Mouse (Mus musculus): ENCODE measurements around the gene Mbnl3.

Gene Mbnl3

DNA sequence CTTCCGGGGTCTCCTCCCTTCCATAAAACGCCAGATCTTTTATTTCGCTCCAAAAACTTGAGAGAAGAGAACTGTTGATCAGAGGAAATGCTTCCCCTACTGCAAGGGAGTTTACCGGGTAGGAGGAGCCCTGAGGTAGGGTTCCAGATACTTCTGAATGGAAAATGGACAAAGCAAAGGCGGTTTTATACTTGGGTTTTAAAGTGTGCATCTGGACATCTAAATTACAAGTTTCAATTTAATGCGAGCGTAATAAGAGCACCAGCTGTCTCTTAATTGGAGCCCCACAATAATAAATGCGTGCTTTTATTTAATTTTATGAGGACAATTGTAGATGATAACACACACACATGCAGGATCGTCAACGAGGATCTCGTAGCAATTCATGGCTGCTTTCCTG lies at the start of gene Mbnl3:
Mbnl3 (minus strand) TSS at position 101 of the 400 bp plus-strand sequence.
- no peak for DNase-seq (ENCODE audit: low read depth, low spot score)

DNA sequence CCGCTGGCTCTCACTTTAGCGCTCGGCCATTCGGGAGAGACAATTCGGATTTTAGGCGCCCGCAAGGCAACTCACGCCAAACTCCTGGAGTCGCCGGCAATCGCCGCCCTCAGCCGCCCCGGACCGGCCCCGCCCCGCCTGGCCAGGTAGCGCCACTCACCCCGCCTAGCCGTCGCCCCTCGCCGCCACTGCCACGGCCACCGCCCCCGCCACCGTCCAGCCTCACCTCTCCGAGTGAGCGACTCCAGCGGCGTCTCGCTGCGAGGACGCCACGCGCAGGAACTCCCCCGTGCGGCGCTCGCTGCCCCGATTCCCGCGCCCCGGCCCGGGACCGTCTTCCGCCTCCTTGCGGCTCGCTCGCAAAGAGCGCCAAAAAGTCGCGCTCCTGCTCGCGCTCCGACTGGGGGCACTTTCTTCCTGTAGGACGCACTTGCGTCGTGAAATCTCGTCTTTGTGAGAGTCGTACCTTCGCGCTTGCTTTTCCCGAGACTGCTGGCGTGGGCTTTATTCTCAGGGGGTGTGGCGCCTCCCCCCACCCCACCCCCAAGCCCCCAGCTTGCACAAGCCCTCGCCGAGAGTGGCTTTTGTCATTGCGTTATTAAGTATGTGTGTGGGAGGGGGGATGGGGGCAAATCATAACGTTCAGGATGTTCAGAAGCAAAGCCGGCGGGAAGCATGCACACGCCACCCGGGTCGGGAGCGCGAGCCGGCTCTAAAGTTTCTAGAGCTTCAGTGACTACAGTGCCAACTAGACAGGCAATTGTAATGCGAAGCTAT lies 596 bp downstream of the Mbnl3 start:
- DNase-seq (ENCODE audit: low read depth, low spot score), result peak; percentile 70

DNA sequence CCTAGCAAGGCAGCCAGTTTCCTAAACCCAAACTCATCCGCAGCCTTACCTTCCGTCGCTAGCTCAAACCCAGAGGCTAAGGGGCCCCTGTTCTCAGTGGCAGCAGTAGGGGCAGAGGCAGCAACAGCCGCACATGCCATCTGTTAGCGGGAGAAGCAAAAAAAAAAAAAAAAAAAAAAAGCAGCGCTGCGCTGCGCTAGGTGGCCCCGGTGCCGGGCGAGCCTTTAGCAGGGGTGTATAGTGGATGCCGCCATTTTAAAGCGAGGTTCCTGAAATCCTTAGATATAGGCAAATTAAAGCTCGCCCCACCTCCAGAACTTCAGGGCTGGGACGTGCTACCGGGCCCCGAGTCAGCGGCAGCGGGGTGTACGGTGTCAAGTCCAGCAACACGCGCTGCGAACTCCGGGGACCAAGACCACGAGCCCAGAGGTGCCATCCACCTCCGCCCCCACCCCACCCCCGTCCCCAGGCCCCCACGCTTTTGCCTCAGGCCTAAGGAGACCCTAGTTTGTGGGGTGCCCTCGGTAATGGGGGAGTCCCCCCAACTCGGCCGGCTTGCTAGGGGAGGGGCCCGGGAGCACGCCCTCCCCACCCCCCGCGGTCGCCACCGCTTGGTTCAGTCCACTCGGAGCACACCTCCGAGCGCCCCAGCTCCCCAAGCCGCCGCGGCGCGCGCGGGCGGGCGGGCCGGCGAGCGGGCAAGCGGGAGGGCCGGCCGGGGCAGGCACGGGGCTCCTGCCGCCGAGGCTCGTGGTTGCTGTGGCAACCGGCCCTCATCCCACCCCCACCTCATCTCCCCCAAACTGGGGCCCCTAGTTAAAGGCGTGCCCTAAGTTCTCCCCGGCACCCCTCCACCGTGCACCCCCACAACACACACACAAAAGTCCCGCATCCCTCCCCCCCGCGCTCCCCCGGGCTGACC lies 1.4 kb downstream of the Mbnl3 start:
- DNase-seq (ENCODE audit: low read depth, low spot score), result peak; percentile 50

DNA sequence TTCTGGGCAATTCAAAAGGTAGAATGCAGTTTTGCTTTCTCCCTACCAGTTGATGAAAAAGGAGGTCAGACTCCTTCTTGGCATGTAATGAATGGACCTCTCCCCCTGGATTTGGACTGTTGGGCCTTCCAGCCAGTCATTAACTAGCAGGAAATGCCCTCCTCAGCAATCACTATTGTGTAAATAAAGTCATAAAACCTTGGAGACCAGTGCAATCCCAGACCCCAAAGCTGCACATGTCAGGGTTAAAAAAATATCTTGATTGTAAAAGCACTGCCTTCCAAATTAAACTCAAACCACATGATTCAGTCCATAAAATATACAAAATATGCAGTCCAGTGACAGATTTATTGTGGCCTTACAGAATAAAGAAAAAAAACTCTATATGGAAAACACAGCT lies 9.3 kb downstream of the Mbnl3 start:
- peak; percentile 47 for DNase-seq (ENCODE audit: low read depth, low spot score)

DNA sequence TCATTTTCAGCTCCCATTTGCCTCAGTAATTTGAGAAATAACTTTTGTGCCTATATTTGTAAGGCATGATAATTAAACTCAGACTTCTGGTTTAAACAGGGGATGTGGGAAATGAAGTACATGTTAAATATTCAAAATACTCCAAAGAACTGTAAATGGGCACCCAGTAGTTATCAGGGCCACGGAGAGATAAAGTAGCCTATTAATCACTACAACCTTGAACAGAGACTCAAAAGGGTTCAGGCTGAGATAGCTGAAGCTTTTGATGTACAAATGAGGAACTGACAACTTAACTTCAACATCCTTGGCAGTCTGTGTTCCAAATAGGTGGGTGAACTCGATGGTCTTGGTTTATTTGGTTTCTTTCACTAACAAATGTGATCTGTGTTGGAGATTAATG lies 34.4 kb downstream of the Mbnl3 start:
- DNase-seq (ENCODE audit: low read depth, low spot score), result no peak

DNA sequence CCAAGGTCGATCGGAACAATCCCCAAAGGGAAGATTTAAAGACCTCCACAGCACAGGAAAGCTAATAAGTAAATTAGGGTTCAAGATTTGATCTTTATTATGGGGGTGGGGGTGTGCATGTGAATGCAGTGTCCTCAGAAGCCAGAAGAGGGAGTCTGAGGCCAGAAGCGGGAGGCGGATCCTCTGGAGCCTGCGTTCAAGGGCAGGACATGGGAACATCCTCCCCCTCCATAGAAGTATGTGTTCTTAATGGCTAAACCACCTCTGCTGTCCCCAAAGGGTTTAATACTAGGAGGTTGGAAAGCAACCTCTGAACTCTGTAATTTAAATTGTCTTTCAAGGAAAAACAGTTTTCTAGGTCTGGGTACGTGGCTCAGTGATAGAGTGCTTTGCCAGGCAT lies 34.9 kb downstream of the Mbnl3 start:
- no peak for DNase-seq (ENCODE audit: low read depth, low spot score)

DNA sequence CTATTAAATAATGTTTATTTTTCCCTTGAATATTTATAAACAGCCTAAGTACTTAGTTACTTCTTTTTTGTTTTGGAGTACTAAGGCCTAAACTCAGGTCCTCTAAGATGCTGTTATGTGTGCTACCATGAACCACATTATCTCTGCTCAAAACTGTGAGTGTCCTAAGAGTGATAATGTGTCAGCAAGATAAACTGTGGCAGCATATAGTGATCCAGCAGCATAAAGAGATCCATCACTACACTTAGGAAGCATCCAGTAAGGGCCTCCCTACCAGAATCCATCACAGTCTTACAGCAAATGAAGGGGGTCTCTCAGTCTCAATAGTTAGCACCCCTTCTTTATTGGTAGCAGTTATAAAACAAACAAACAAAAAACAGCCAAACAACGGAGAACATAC lies 35.9 kb downstream of the Mbnl3 start:
- DNase-seq (ENCODE audit: low read depth, low spot score), result no peak

DNA sequence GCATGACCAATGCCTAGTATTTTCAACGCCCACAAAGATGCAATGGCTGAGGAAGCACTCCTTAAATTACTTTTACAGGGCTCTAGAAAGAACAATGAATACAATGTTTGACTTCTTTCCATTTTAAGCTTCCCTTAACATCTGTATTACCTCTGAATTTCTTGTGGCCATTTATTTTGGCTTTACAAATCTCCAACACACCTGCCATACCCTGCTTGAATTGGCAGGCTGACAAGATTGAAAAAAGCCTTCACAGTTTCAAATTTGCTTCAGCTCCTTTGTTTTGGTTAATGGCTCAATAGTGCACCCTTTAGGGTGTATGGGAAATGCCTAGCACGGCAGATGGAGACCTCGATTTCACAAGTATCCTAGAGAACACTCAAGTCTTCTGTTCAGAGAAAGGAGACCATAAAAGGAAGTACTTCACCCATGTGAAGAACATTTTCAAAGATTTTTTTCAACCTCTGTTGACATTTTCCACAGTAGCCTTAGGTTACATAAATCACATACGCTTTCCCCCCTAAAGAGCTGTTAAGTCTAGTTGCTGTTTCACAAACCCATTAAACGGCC lies 36.8 kb downstream of the Mbnl3 start:
- DNase-seq (ENCODE audit: low read depth, low spot score), result peak; percentile 12

DNA sequence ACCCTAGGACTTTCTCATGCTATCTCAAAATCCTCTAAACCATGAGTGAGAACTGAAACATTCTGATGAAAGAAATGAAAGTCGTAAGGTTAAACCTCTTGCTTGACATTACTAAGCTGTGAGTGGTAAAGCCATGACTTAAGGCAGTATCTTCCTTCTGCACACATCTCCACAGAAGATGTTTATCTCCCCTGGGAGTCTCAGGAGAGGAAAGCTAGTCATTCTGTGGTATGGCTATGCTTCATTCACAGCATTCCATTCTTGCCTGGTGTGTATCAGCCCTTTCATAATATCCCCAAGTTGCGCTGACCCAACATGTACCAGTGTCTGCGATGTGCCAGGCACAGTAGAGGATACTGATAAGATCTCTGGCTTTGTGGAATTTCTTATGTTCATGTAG lies 38.4 kb downstream of the Mbnl3 start:
- DNase-seq (ENCODE audit: low read depth, low spot score), result no peak

DNA sequence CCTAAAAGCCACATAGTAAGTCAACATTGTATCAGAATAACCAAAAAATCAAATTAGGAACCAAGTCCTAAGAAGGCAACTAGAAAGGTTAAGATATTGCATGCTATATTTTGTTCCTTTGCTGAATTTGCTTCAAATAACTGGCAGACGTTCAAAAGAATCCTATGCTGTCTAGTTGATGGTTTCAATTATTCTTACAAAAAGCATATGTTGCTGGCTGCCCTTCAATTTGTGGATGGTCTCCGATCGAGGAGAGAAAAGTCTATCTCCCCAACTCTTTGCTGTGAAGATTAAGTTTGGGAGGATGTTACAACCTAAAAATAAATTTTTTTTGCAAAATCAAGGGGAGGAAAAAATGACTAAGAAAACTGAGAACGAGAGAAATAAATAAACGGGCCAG lies 41.6 kb downstream of the Mbnl3 start:
- no peak for DNase-seq (ENCODE audit: low read depth, low spot score)

DNA sequence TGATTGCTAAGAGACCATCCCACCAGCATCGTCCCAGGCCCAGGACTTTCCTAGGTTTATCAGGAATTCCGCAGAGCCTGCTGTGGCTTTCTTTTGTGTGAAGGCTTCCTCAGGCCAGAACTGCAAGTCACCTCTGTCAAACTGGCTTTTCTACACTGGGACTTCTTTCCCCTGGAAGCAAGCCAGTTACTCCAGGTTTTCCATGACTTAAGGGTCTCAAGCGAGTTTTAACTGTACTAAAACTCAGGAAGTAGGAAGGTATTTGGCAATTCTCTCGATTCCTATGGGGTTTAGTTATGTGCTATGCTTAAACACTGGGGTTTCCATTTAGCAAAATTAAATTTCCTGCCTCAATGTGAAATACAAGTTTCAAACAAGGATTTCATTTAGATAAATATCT lies 57.9 kb downstream of the Mbnl3 start:
- DNase-seq (ENCODE audit: low read depth, low spot score), result no peak

DNA sequence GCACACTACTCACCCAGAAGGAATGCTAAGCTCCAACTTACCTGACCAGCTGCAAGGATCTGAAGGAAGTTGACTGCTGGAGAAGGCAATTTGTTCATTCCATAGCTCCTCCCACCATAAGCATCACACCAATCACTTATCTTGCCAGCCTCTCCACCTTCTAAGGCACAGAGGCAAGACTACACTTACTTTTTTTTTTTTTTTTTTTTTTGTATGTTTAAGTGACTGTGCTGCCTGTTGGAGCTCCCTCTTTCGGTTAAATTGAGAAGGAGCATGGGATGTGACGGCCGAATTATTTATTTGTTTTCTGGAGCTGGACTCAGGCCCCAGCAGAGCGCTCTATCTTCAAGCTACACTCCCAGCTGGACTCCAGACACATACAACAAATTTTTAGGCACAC lies 60.0 kb downstream of the Mbnl3 start:
- peak; percentile 27 for DNase-seq (ENCODE audit: low read depth, low spot score)

DNA sequence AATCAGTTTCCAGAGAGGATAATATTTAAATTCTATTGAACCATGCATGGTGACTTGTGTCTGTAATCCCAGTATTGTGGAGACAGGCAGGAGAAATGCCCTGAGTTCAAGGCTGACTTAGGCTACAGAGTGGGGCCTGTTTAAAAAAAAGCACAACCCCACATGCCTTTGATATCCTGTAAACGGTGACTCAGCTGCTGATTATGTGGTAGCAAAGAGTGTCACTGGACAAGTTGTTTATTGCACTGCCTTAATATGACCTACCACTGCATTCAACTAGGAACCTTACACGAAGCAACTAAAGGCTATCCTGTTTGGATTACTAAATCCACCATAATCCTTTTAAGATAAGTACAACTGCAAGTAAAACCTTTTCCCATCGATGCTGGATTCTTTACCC lies 66.3 kb downstream of the Mbnl3 start:
- no peak for DNase-seq (ENCODE audit: low read depth, low spot score)

DNA sequence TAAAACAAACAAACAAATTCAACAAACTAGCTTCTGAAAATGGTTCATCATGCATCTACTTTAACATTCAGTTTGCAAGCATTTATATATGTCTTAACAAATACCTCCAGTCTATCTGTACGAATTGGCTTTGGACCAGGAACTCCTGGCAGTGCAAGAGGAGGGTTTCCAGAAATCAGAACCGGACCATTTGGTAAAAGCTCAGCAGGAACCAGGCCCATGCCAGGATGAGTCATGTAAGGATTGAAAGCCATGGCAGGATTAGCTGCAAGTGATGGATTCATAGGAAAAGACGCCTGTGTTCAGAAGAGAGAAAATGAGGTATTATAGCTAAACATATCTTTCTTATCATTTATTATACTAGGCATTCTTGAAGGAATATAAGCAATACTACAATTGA lies 75.0 kb downstream of the Mbnl3 start:
- DNase-seq (ENCODE audit: low read depth, low spot score), result no peak

DNA sequence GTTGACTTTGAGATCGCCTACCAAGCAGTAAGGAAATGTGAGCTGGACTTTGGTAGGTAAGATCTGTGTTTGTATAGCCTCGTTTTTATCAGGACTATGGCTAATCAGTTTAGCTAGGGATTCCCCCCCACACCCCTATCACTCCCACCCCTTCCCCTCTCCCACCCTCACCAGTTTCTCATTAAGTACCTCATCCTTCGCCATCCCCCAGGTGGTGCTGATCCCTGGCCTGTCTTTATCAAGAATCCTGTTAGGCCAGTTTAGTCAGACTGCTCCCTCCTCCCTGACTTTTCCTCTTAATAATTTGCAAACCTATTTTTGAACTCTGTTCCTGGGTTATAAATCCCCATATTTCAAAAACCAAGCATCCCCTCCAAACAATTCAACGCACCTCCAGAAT lies 103.6 kb downstream of the Mbnl3 start:
- DNase-seq (ENCODE audit: low read depth, low spot score), result no peak

DNA sequence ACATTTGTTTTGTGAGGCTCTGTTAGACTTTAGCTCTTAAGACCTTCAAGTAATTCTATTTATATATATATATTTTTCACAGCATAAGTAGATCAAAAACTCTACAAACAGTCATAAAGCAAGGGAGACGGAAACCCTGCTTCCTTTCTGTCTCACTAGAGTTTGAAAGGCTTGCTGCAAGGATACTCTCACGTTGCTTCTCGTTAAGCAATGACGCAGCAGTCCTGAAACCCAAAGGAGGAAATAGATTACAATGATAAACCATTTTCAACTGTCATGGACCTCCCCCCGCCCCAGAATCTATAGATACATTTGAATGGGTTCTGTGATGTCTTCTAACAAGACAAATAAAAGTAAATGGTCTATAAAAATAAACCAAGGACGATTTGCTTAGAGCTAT lies 121.4 kb downstream of the Mbnl3 start:
- no peak for DNase-seq (ENCODE audit: low read depth, low spot score)

DNA sequence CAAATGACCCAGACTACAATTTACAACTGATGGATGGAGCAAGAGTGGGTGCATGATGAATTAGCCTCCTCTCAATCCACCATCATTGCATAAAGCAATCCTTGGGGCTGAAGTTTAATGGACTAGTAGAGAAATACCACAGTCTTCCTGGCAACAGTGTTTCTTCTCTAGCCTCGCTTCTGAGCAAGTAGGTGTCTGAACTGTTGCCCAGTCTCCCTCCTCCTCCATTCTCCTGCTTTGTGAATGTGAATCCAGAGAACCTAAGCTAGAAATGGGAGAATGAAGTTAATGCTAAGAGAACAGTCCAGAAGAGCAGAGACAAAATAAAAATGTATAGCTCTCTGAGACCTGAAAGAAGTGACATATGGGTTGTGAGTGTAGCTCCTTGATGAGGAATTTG lies 122.1 kb downstream of the Mbnl3 start:
- no peak for DNase-seq (ENCODE audit: low read depth, low spot score)

DNA sequence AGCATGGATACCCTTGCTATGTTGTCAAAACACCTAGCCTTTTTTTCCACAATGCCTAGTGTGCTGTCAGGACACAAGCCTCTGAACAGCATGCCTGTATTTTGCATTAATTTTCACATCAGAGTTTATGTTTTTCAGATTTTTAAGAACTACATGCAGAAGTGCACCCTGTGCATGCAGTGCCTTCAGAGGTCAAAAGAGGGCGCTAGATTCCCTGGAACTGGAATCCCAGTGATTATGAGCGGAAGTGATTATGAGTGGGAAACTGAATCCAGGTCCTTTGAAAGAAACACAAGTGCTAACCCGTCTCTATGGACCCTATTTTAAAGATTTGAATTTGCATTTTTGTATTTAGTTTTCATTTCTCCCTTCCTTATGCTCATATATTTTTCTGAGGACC lies 129.6 kb downstream of the Mbnl3 start:
- DNase-seq (ENCODE audit: low read depth, low spot score), result no peak
